Mouse (Mus musculus) liver, embryonic 14.5 days (tissue): ENCODE measurements around the gene Gm28230.

Experiments
- CTCF ChIP-seq: IDR thresholded peaks from 2 replicates; pipeline ENCODE4 v1.5.1; 2016; ENCODE audit warnings: antibody characterized with exemption, low read depth, control low read depth
- EP300 ChIP-seq: IDR thresholded peaks from 2 replicates; pipeline ENCODE4 v1.6.1; 2016; ENCODE audit warnings: antibody characterized with exemption, low read depth

DNA sequence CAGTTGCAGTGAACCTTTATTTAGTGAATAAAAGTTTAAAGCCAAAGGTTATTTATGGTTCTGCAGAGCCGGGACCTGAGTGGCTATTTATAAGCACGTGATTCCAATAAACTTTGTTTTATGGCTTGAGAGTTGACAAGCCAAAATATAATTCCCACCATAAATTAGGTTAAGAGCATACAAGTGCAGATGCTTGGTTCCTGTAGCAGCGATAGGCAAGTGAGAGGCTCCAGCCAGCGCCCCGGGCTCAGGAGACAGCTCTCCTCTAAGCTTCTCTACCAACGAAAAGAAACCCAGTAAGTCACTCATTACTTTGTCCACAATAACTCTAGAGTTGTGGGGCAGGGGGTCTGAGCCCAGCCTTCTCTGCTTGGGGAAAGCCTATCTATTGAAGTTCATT lies 4.6 kb upstream of the Gm28230 start:
- TF ChIP-seq CTCF (no peak), EP300 (no peak)
